Mouse (Mus musculus) erythroblast, embryonic 14.5 days (primary cell): ENCODE results near the gene Erc2.

Source experiments
- GATA1 ChIP-seq: IDR thresholded peaks from 2 replicates; pipeline ENCODE4 v1.6.1; 2012; ENCODE audit warnings: low read length, inconsistent platforms, mixed read lengths
- TAL1 ChIP-seq: IDR thresholded peaks from 3 replicates; pipeline ENCODE4 v1.6.1; 2012; ENCODE audit warnings: low read length, inconsistent platforms, mixed read lengths

DNA sequence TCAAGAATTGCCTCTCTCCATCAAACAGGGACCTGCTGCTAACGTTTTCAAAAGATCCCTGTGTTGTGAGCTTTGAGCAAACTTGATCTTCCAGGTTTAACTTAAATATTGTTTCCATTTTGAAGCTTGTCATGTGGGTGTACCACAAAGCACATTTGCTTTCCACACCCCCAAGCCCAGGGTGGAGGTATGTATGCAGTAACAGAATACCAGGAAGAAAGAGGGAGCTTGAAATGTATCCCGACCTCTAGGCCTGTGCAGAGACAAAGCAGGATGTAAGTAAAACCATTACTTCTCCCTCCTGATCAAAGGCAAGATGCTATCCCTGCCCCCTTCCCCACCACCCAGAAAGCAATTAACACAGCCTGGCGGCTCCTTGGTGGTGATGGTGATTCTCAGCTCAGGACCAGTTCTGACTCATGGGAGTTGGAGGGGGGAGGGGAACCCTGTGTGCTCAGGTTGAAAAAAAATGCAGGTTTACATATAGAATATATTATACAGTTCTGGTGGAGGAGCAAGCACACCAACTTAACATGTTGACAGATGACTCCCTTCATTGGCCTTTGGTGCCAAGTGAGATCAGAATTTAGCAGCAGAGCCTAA is 710.2 kb downstream of the Erc2 start:
- TF ChIP-seq GATA1, result no peak
- TF ChIP-seq TAL1, result no peak
